Mouse (Mus musculus): ENCODE results near the gene Capn7. TPM values are rescaled to one million over a fixed set of nuclear protein-coding genes. Genes with fewer than 3 reads are reported as not detected.
A peak's percentile ranks its signal among the peaks of the same experiment; 100 is the strongest.

Gene Capn7
- polyA plus RNA-seq, 1 experiment from 2014 or later, result 45.2 TPM

DNA sequence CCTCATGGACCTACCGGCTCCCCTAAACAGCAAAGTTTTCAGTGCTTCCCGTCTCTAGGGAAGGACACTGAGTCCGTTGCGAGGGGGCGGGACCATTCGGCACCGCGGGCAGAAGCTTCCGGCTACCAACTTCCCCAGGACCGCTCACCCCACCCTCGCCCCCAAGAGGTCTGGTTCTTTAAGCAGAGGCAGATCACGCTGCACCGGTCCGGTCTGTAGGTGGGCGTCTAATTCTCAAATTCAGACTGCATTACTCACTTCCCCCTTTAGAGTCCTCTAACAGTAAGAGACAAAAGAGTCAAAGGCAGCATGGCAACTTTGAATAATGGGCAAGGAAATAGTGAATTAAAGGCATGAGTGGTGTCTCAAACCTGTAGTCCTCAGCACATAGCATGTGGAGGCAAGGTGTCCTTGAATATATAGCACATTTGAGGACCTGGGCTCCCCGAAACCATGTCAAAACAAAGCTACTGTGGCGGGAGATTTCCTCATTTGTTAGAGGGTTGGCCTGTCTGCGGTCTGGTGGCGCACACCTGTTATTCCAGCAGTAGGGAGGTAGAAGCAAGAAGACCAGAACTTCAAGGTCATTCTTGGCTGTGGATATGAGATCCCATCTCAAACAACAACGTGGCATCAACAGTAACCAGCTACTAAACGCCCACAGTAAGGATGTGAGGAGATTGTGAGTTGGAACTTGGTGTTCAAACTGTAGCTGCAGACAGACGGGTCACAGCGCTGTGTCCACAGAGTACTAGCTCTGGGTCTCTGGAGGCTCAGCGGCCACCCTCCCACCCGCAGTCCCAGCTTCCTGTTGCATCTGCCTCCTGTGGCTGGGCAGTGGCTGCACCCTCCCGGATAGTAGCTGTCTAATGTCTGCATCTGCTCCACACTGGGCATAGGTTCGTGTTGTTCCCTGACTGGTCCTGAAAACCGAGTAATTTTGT lies 12.3 kb upstream of the Capn7 start, which contains the start of gene Dnah1:
Gene Dnah1 (minus strand): TSS at position 48 of the 944 bp plus-strand sequence.
- WGBS, result 31% methylated on average over 28 of the region's 28 CpGs

DNA sequence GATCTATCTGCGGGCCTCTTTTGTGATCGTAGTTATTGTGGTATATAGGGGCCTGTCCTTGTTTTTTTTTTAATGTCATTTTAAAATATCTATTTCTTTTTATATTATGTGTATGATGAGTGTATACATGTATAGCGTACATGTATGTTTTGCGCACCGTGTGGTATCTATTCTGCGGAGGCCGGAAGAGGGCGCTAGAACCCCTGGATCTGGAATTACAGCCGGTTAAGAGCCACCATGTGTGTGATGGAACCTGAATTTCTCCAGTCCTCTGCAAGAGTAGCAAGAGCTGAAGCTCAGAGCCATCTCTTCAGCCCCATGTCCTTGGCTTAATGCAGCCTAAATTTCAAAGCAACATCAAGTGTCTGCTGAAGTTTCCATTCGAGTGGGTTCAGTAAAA lies 11.6 kb upstream of the Capn7 start:
- H3K9me3 ChIP-seq (ENCODE audit: control insufficient read depth, low read length), result no peaks in the 10 kb centered on the region
- 60% methylated on average over 10 of the region's 10 CpGs for WGBS
- H3K27ac ChIP-seq (ENCODE audit: low read depth, low read length), result no peak overlapping the region
- DNase-seq (ENCODE audit: low spot score) (peak; percentile 24), ATAC-seq (ENCODE audit: low FRiP score) (no peak)
- H3K4me2 ChIP-seq (replicated peaks; ENCODE audit: low read depth, low read length), result no peak overlapping the region
- H3K4me1 ChIP-seq (replicated peaks; ENCODE audit: control insufficient read depth, insufficient read depth, low read length), result no peaks in the 10 kb centered on the region
- no peaks in the 10 kb centered on the region for H3K36me3 ChIP-seq (ENCODE audit: control insufficient read depth, insufficient read depth, low read length)
- no peak overlapping the region for H3K4me3 ChIP-seq (ENCODE audit: low read depth, low read length)
- no peaks in the 10 kb centered on the region for H3K27me3 ChIP-seq (ENCODE audit: control insufficient read depth, insufficient read depth, low read length)
- no peak overlapping the region for H3K9ac ChIP-seq (ENCODE audit: low read depth, low read length)

More for the DNA sequence above, 12.3 kb upstream of the Capn7 start, which contains the start of gene Dnah1:
- H3K27ac ChIP-seq (ENCODE audit: low read depth, low read length), result no peak within 1 kb of the TSS
- H3K4me2 ChIP-seq (replicated peaks; ENCODE audit: low read depth, low read length), result peak within 1 kb of the TSS; percentile 49
- no peaks in the 10 kb centered on the region for H3K36me3 ChIP-seq (ENCODE audit: control insufficient read depth, insufficient read depth, low read length)
- peak within 1 kb of the TSS; percentile 50 for H3K9ac ChIP-seq (ENCODE audit: low read depth, low read length)
- DNase-seq (ENCODE audit: low spot score) (peak; percentile 65), ATAC-seq (ENCODE audit: low FRiP score) (no peak)
- H3K9me3 ChIP-seq (ENCODE audit: control insufficient read depth, low read length), result no peaks in the 10 kb centered on the region
- peak within 1 kb of the TSS; percentile 28 for H3K4me3 ChIP-seq (ENCODE audit: low read depth, low read length)
- H3K27me3 ChIP-seq (ENCODE audit: control insufficient read depth, insufficient read depth, low read length), result no peaks in the 10 kb centered on the region
- H3K4me1 ChIP-seq (replicated peaks; ENCODE audit: control insufficient read depth, insufficient read depth, low read length), result no peaks in the 10 kb centered on the region

DNA sequence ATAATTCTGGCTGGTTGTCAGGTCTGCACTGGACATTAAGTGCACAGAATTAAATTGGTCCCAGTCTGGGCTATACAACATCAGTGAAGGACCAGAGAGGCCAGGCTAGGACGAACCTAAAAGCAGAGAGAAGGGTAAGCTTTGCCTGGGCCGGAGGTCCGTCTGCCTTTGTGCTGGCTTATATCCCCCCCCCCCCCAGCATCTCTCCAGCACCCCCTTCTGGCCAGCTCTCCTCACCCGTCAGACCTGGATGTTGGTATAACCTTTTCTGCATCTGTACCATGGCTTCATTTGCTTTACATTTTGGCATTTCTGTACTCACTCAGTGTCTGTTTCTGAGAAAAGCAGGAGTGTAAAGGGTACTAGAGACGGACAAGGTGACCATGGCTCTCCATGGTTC lies 10.9 kb upstream of the Capn7 start:
- no peak overlapping the region for H3K4me3 ChIP-seq (ENCODE audit: low read depth, low read length)
- no peak overlapping the region for H3K9ac ChIP-seq (ENCODE audit: low read depth, low read length)
- H3K36me3 ChIP-seq (ENCODE audit: control insufficient read depth, insufficient read depth, low read length), result no peaks in the 10 kb centered on the region
- no peak for ATAC-seq (ENCODE audit: low FRiP score)
- no peaks in the 10 kb centered on the region for H3K4me1 ChIP-seq (replicated peaks; ENCODE audit: control insufficient read depth, insufficient read depth, low read length)
- WGBS, result 46% methylated on average over 5 of the region's 5 CpGs
- no peaks in the 10 kb centered on the region for H3K9me3 ChIP-seq (ENCODE audit: control insufficient read depth, low read length)
- H3K27ac ChIP-seq (ENCODE audit: low read depth, low read length), result no peak overlapping the region
- no peaks in the 10 kb centered on the region for H3K27me3 ChIP-seq (ENCODE audit: control insufficient read depth, insufficient read depth, low read length)
- DNase-seq (ENCODE audit: low spot score), result no peak
- no peak overlapping the region for H3K4me2 ChIP-seq (replicated peaks; ENCODE audit: low read depth, low read length)

DNA sequence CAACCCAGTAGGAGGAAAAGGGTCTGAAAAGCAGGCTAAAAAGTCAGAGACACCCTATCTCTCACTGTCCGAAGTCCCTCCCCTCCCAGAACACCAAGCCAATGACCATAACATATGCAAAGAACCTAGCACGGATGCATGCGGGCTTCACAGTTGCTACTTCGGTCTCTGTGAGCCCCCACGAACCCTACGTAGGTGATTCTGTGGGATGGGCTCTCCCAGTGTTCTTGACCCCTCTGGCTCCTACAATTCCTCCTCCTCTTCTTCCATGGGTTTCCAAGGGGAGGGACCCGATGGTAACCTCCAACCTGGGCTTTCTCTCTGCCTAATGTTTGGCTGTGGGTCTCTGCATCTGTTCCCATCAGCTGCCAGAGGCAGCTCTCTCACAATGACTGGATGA lies 9.7 kb upstream of the Capn7 start:
- ATAC-seq (ENCODE audit: low FRiP score), result no peak
- 82% methylated on average over 7 of the region's 7 CpGs for WGBS
- Histone ChIP-seq H3K27ac (ENCODE audit: low read depth, low read length) (no peak overlapping the region), H3K36me3 (ENCODE audit: control insufficient read depth, insufficient read depth, low read length) (no peaks in the 10 kb centered on the region), H3K9ac (ENCODE audit: low read depth, low read length) (no peak overlapping the region), H3K4me1 (replicated peaks; ENCODE audit: control insufficient read depth, insufficient read depth, low read length) (no peaks in the 10 kb centered on the region), H3K27me3 (ENCODE audit: control insufficient read depth, insufficient read depth, low read length) (no peaks in the 10 kb centered on the region), H3K4me3 (ENCODE audit: low read depth, low read length) (no peak overlapping the region), H3K4me2 (replicated peaks; ENCODE audit: low read depth, low read length) (no peak overlapping the region), H3K9me3 (ENCODE audit: control insufficient read depth, low read length) (no peaks in the 10 kb centered on the region)
- no peak for DNase-seq (ENCODE audit: low spot score)

DNA sequence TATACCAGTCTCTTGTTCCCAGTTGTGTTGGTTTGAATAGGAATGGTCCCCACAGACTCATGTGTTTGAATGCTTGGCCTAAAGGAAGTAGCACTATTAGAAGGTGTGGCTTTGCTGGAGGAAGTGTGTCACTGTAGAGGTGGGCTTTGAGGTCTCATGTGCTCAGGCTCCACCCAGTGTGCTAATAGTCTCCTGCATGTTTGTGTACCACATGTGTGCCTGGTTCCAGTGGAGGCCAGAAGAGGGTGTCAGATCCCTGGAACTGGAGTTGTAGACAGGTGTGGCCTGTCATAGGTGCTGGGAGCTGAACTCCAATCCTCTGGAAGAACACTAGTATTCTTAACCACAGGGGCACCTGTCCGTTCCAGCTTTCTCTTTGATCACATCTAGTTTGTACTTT lies 9.2 kb upstream of the Capn7 start:
- no peaks in the 10 kb centered on the region for H3K4me1 ChIP-seq (replicated peaks; ENCODE audit: control insufficient read depth, insufficient read depth, low read length)
- WGBS, result 83% methylated on average over 1 of the region's 1 CpGs
- no peak overlapping the region for H3K9ac ChIP-seq (ENCODE audit: low read depth, low read length)
- no peak for DNase-seq (ENCODE audit: low spot score)
- no peak overlapping the region for H3K27ac ChIP-seq (ENCODE audit: low read depth, low read length)
- no peaks in the 10 kb centered on the region for H3K36me3 ChIP-seq (ENCODE audit: control insufficient read depth, insufficient read depth, low read length)
- no peak for ATAC-seq (ENCODE audit: low FRiP score)
- no peaks in the 10 kb centered on the region for H3K27me3 ChIP-seq (ENCODE audit: control insufficient read depth, insufficient read depth, low read length)
- H3K4me2 ChIP-seq (replicated peaks; ENCODE audit: low read depth, low read length), result no peak overlapping the region
- H3K4me3 ChIP-seq (ENCODE audit: low read depth, low read length), result no peak overlapping the region
- no peaks in the 10 kb centered on the region for H3K9me3 ChIP-seq (ENCODE audit: control insufficient read depth, low read length)

DNA sequence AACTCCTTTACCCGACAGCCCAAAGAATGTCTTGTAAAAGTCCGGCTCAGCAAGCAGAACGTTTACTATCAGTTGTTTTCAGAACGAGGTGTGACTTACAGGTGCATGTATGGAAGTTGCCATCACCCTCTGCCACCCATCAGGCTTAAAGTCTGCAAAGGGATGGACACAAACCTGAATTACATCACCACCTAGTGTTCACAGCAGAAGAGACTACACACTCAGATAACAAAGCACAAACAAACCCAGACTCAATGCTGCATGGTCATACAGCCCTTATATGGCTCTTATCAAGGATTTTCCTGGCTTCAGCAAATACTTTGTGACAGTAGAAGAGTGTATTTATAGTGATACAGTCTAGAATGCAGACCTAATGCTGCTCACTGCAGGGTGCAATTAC lies 8.8 kb upstream of the Capn7 start:
- H3K36me3 ChIP-seq (ENCODE audit: control insufficient read depth, insufficient read depth, low read length), result no peaks in the 10 kb centered on the region
- no peaks in the 10 kb centered on the region for H3K4me1 ChIP-seq (replicated peaks; ENCODE audit: control insufficient read depth, insufficient read depth, low read length)
- no peaks in the 10 kb centered on the region for H3K9me3 ChIP-seq (ENCODE audit: control insufficient read depth, low read length)
- no peak for DNase-seq (ENCODE audit: low spot score)
- no peak overlapping the region for H3K4me3 ChIP-seq (ENCODE audit: low read depth, low read length)
- no peak for ATAC-seq (ENCODE audit: low FRiP score)
- H3K9ac ChIP-seq (ENCODE audit: low read depth, low read length), result no peak overlapping the region
- 84% methylated on average over 4 of the region's 4 CpGs for WGBS
- no peak overlapping the region for H3K27ac ChIP-seq (ENCODE audit: low read depth, low read length)
- H3K4me2 ChIP-seq (replicated peaks; ENCODE audit: low read depth, low read length), result no peak overlapping the region
- no peaks in the 10 kb centered on the region for H3K27me3 ChIP-seq (ENCODE audit: control insufficient read depth, insufficient read depth, low read length)

DNA sequence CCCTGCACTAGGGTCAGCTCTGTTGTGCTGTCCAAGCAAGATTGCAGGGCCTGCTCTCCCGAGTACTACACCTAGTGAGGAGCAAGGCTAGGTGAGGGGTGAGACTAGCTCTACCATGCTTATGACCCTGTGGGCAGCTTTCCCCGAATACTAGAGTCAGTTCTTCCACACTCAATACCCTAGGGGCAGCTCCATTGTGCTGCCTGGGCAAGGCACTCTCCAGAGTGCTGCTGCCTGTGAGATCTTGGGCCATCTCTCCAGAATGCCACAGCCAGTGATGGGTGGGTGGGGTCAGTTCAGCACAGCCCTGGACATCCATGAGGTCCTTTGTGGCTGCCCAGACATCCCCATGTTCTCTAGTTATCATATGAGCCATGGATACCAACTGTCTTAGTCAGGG lies 6.7 kb upstream of the Capn7 start:
- Histone ChIP-seq H3K36me3 (ENCODE audit: control insufficient read depth, insufficient read depth, low read length) (no peaks in the 10 kb centered on the region), H3K4me3 (ENCODE audit: low read depth, low read length) (no peak overlapping the region), H3K4me1 (replicated peaks; ENCODE audit: control insufficient read depth, insufficient read depth, low read length) (no peaks in the 10 kb centered on the region), H3K4me2 (replicated peaks; ENCODE audit: low read depth, low read length) (no peak overlapping the region), H3K27ac (ENCODE audit: low read depth, low read length) (no peak overlapping the region), H3K27me3 (ENCODE audit: control insufficient read depth, insufficient read depth, low read length) (no peaks in the 10 kb centered on the region), H3K9ac (ENCODE audit: low read depth, low read length) (no peak overlapping the region), H3K9me3 (ENCODE audit: control insufficient read depth, low read length) (no peaks in the 10 kb centered on the region)
- ATAC-seq (ENCODE audit: low FRiP score), result no peak
- WGBS, result 59% methylated on average over 2 of the region's 2 CpGs
- DNase-seq (ENCODE audit: low spot score), result no peak

DNA sequence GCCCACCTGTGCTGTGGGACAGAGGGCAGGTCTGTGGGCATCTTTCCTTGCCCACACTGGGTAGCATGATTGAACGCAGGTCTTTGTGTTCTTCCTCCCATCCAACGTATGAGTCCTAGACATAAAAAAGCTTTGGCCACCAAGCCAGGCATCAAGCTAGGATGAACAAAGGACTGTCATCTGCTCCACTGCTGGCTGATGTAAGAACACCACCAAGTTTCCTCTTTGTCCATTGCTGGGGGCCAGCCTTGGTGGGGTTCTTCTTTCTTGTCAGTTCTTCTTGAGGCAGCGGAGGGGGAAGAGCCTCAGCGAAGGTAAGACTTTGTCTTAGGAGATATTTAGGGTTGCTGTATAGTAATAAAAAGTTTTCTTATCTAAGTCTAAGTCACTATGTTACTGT lies 5.5 kb upstream of the Capn7 start:
- Histone ChIP-seq H3K27me3 (ENCODE audit: control insufficient read depth, insufficient read depth, low read length) (no peaks in the 10 kb centered on the region), H3K4me3 (ENCODE audit: low read depth, low read length) (no peak overlapping the region), H3K9me3 (ENCODE audit: control insufficient read depth, low read length) (no peaks in the 10 kb centered on the region), H3K4me2 (replicated peaks; ENCODE audit: low read depth, low read length) (no peak overlapping the region), H3K9ac (ENCODE audit: low read depth, low read length) (no peak overlapping the region), H3K36me3 (ENCODE audit: control insufficient read depth, insufficient read depth, low read length) (no peaks in the 10 kb centered on the region), H3K27ac (ENCODE audit: low read depth, low read length) (no peak overlapping the region), H3K4me1 (replicated peaks; ENCODE audit: control insufficient read depth, insufficient read depth, low read length) (no peaks in the 10 kb centered on the region)
- DNase-seq (ENCODE audit: low spot score) (no peak), ATAC-seq (ENCODE audit: low FRiP score) (no peak)
- WGBS, result 82% methylated on average over 4 of the region's 4 CpGs

DNA sequence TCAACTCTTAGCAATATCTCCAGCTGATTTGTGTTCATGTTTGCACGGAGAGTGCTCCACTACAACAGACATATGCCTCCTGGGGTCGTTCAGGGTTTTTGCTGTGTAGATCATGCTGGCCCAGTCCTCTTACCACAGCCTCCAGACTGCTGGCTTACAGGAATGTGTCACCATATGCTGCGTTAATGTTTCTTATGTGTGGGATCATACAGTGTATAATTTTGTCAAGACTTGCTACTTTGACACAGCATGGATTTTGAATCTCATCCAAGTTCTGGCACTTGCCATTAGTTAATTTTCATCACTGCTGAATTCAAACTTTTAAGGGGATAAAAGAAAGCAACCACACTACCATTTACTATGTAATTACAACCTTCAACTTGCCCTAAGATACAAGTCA lies 673 bp upstream of the Capn7 start:
- Histone ChIP-seq H3K27ac (ENCODE audit: low read depth, low read length) (no peak overlapping the region), H3K36me3 (ENCODE audit: control insufficient read depth, insufficient read depth, low read length) (no peaks in the 10 kb centered on the region), H3K27me3 (ENCODE audit: control insufficient read depth, insufficient read depth, low read length) (no peaks in the 10 kb centered on the region), H3K9ac (ENCODE audit: low read depth, low read length) (no peak overlapping the region), H3K9me3 (ENCODE audit: control insufficient read depth, low read length) (no peaks in the 10 kb centered on the region), H3K4me1 (replicated peaks; ENCODE audit: control insufficient read depth, insufficient read depth, low read length) (no peaks in the 10 kb centered on the region), H3K4me3 (ENCODE audit: low read depth, low read length) (peak overlapping the region; percentile 61), H3K4me2 (replicated peaks; ENCODE audit: low read depth, low read length) (peak overlapping the region; percentile 54)
- DNase-seq (ENCODE audit: low spot score) (no peak), ATAC-seq (ENCODE audit: low FRiP score) (no peak)
- WGBS, result 62% methylated on average over 3 of the region's 3 CpGs
